Comparison of ENCODE assay signal across 22 mouse cellular contexts in the genomic region with DNA sequence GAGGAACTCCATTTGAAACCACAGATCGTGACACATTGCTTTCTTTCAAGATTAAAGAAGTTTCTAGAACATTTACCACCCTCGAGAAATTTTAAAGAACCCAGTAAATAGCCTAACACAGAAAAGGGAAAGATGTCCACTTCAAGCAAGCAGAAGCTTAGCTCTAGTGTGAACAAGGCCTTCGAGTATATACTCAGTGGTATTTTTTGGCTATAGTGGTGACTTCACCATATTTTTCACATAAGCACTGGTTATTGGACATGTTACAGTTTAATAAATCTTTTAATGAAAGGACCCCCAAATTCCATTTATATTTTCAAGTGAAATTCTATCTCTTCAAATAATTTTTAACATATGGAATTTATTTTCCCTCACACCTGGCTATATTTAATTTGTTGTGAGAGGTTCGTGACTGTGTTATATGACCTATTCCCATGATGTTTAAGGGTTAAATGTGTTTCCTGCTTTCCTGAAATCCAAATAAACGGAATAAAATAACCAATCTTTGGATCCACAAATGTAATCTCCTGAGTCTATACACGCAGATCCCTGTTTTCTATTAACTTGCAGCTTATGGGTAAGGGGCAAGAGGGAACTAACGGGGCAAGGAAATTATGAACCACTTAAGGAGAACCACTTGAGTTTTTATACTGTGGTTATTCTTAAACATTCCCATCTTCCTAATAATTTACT.
A peak's percentile ranks its signal among the peaks of the same experiment; 100 is the strongest.
DNase-seq lines count a peak whose midpoint lies in the region; ATAC-seq and TF ChIP-seq lines count a peak whose summit lies in the region.
"Had no signal": no experiment of that assay in that cellular context is flagged by ENCODE, and none has a peak within 500 bp of the region (broad histone marks: within the 10 kb centered on the region; RNA-seq: fewer than 3 reads in every experiment).

No protein-coding gene starts in this region.

- no peaks in the 10 kb centered on the region for H3K27me3 ChIP-seq in embryonic facial prominence, embryonic 12.5 days
- no peaks in the 10 kb centered on the region for H3K27me3 ChIP-seq in limb, embryonic 11.5 days (ENCODE audit: control insufficient read depth, insufficient read depth, low read length)
- no peaks in the 10 kb centered on the region for H3K27me3 ChIP-seq in limb, embryonic 14.5 days (ENCODE audit: control insufficient read depth, insufficient read depth, low read length)
- H3K27me3 ChIP-seq: embryonic facial prominence, embryonic 15.5 days; heart, embryonic 13.5 days; hindbrain, embryonic 12.5 days; hindbrain, embryonic 15.5 days had no signal

- H3K4me3 ChIP-seq in embryonic facial prominence, embryonic 12.5 days, result no peak overlapping the region
- H3K4me3 ChIP-seq in limb, embryonic 11.5 days (ENCODE audit: low read depth, low read length), result no peak overlapping the region
- no peak overlapping the region for H3K4me3 ChIP-seq in limb, embryonic 14.5 days (replicated peaks; ENCODE audit: low read length)
- H3K4me3 ChIP-seq: embryonic facial prominence, embryonic 15.5 days; heart, adult 2 months; heart, embryonic 10.5 days; heart, embryonic 13.5 days; hindbrain, embryonic 12.5 days; hindbrain, embryonic 15.5 days had no signal

- WGBS in embryonic facial prominence, embryonic 12.5 days, result 38% methylated on average over 7 of the region's 7 CpGs
- 43% methylated on average over 7 of the region's 7 CpGs for WGBS in limb, embryonic 11.5 days
- 28% methylated on average over 7 of the region's 7 CpGs for WGBS in limb, embryonic 14.5 days

- no peak for TF ChIP-seq POLR2A in limb, embryonic 14.5 days (IDR thresholded peaks at IDR 0.05; ENCODE audit: borderline replicate concordance, extremely low read depth, insufficient read depth, insufficient read length)

- no peak overlapping the region for H3K4me2 ChIP-seq in embryonic facial prominence, embryonic 12.5 days (replicated peaks)
- H3K4me2 ChIP-seq in limb, embryonic 11.5 days (ENCODE audit: low read depth, severe bottlenecking), result no peak overlapping the region
- no peak overlapping the region for H3K4me2 ChIP-seq in limb, embryonic 14.5 days (replicated peaks; ENCODE audit: low read depth, low read length, severe bottlenecking)
- H3K4me2 ChIP-seq: embryonic facial prominence, embryonic 15.5 days; heart, embryonic 13.5 days; hindbrain, embryonic 12.5 days; hindbrain, embryonic 15.5 days had no signal

- DNase-seq in limb, embryonic 11.5 days (ENCODE audit: low spot score), result no peak
- DNase-seq in limb, embryonic 14.5 days (ENCODE audit: low spot score), result peak; percentile 39
- no peak for DNase-seq in layer of hippocampus, adult 11-12 months (ENCODE audit: low spot score)
- DNase-seq in right cerebral cortex, postnatal 14 days, result no peak
- no peak for DNase-seq in spleen, postnatal 14 days (ENCODE audit: low spot score in 2 of 2)
- DNase-seq: adrenal gland, adult 2 months; adrenal gland, postnatal 14 days; cerebellum, adult 11 months; cerebellum, adult 2 months; cerebellum, adult 9-11 months; cerebellum, postnatal 25 days; forebrain, postnatal 0 days; gastrocnemius, postnatal 36 days; heart, adult 2 months had no signal

- peak overlapping the region; percentile 25; the same call in 1 of the 2 replicates for H3K27ac ChIP-seq in embryonic facial prominence, embryonic 12.5 days
- H3K27ac ChIP-seq in limb, embryonic 11.5 days (replicated peaks; ENCODE audit: low read depth, low read length), result no peak overlapping the region; the same call in 1 of the 2 replicates
- H3K27ac ChIP-seq in limb, embryonic 14.5 days (replicated peaks; ENCODE audit: low read depth, low read length), result no peak overlapping the region
- H3K27ac ChIP-seq: embryonic facial prominence, embryonic 15.5 days; heart, adult 2 months; heart, embryonic 10.5 days; heart, embryonic 13.5 days; hindbrain, embryonic 12.5 days; hindbrain, embryonic 15.5 days had no signal

- H3K4me1 ChIP-seq in embryonic facial prominence, embryonic 12.5 days, result peaks cover 13% of the 10 kb centered on the region; the same call in 1 of the 2 replicates
- peaks cover 10% of the 10 kb centered on the region for H3K4me1 ChIP-seq in limb, embryonic 11.5 days (ENCODE audit: control insufficient read depth, insufficient read depth, low read length)
- H3K4me1 ChIP-seq in limb, embryonic 14.5 days (ENCODE audit: control insufficient read depth, insufficient read depth, low read length), result peaks cover 20% of the 10 kb centered on the region
- H3K4me1 ChIP-seq: heart, embryonic 10.5 days; hindbrain, embryonic 15.5 days had no signal

- no peak overlapping the region for H3K9ac ChIP-seq in embryonic facial prominence, embryonic 12.5 days
- no peak overlapping the region for H3K9ac ChIP-seq in limb, embryonic 11.5 days (ENCODE audit: low read length)
- H3K9ac ChIP-seq in limb, embryonic 14.5 days (ENCODE audit: low read depth, low read length, severe bottlenecking), result no peak overlapping the region
- H3K9ac ChIP-seq: embryonic facial prominence, embryonic 15.5 days; forebrain, postnatal 0 days; heart, embryonic 13.5 days; hindbrain, embryonic 12.5 days; hindbrain, embryonic 15.5 days had no signal

- H3K36me3 ChIP-seq in embryonic facial prominence, embryonic 12.5 days, result no peaks in the 10 kb centered on the region
- H3K36me3 ChIP-seq in limb, embryonic 11.5 days (ENCODE audit: control insufficient read depth, insufficient read depth, low read length), result no peaks in the 10 kb centered on the region
- H3K36me3 ChIP-seq in limb, embryonic 14.5 days (ENCODE audit: control insufficient read depth, insufficient read depth, low read length), result no peaks in the 10 kb centered on the region
- H3K36me3 ChIP-seq: embryonic facial prominence, embryonic 15.5 days; heart, embryonic 10.5 days; heart, embryonic 13.5 days; hindbrain, embryonic 12.5 days; hindbrain, embryonic 15.5 days had no signal

- ATAC-seq in embryonic facial prominence, embryonic 12.5 days (ENCODE audit: insufficient number of reproducible peaks, insufficient read depth, low FRiP score, low TSS enrichment), result no peak
- 0 out of 2 replicates have a peak, but pooled peaks have one; percentile 65 for ATAC-seq in limb, embryonic 11.5 days (ENCODE audit: insufficient number of reproducible peaks, low FRiP score, low TSS enrichment, low read depth)
- peak; percentile 84 for ATAC-seq in limb, embryonic 14.5 days (ENCODE audit: low FRiP score, low read depth)
- ATAC-seq: CD4-positive, CD25-positive, alpha-beta regulatory T cell, adult 4 months; forebrain, embryonic 14.5 days; forebrain, postnatal 0 days had no signal

- no peaks in the 10 kb centered on the region for H3K9me3 ChIP-seq in embryonic facial prominence, embryonic 12.5 days
- H3K9me3 ChIP-seq in limb, embryonic 11.5 days (ENCODE audit: control insufficient read depth, low read length), result no peaks in the 10 kb centered on the region
- H3K9me3 ChIP-seq in limb, embryonic 14.5 days (ENCODE audit: control insufficient read depth, low read length), result no peaks in the 10 kb centered on the region
- H3K9me3 ChIP-seq: embryonic facial prominence, embryonic 15.5 days; heart, embryonic 10.5 days; heart, embryonic 13.5 days; hindbrain, embryonic 12.5 days; hindbrain, embryonic 15.5 days had no signal
